Mouse (Mus musculus) embryonic fibroblast, embryonic 13.5 days (primary cell): ENCODE results near the gene Lrrc45.
"Not testable (repeated sequence)": the region's sequence is repeated elsewhere in the genome, so short reads cannot be mapped to it uniquely, and the experiment has no call there.

Experiments used
- CTCF ChIP-seq: IDR thresholded peaks from 2 replicates; pipeline ENCODE4 v1.5.1; 2011; ENCODE audit warnings: mild to moderate bottlenecking, control low read depth, low read length, moderate library complexity, borderline replicate concordance; ENCODE audit not compliant: insufficient read depth
- POLR2A ChIP-seq: IDR thresholded peaks from 2 replicates; pipeline ENCODE4 v1.6.1; 2011; ENCODE audit warnings: low read depth, mild to moderate bottlenecking, control low read depth, low read length, moderate library complexity

DNA sequence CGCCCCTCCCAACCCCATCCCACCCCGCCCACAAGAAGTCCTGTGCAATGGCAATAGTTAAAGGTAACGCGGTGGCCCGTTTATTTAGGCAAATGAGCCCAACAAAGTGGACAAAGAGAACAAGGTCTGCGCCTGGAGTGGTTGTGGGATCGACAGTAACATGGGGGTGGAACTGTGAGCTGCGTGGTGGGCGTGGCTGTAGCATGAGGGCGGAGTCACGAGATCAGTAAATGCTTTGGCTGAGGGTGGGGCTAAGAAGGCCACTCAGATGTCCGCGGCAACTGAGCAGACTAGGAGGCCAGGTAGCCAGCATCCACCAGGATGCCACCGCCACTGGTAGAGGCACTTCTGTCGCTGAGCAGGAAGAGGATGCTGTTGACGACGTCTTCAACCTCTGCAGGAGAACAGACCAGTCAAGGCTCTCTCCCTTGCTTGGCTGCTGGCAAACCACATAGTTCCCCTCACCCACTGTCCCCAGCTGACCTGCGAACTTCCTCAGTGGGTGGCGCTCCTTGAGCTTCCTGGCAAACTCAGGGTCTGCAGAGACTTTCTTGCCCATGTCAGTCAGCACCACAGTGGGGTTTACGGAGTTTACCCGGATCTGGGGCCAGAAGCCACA is 15.8 kb downstream of the Lrrc45 start:
- not testable (repeated sequence) for TF ChIP-seq CTCF, POLR2A
